Mouse (Mus musculus) ES-Bruce4 (cell line): ENCODE measurements around the gene Rcn3. TPM values are rescaled to one million over a fixed set of nuclear protein-coding genes. Genes with fewer than 3 reads are reported as not detected.

Source experiments
- H3K27ac ChIP-seq: 2 replicates; pipeline ENCODE4 v1.5.1; 2012; ENCODE audit warnings: low read length, inconsistent platforms; ENCODE audit not compliant: insufficient read depth
- H3K27me3 ChIP-seq: 2 replicates; pipeline ENCODE4 v1.6.1; 2012; ENCODE audit warnings: mild to moderate bottlenecking, low read length, inconsistent platforms; ENCODE audit not compliant: control insufficient read depth, poor library complexity, insufficient read depth, severe bottlenecking
- H3K36me3 ChIP-seq: 2 replicates; pipeline ENCODE4 v1.6.1; 2012; ENCODE audit warnings: inconsistent platforms, mild to moderate bottlenecking, low read length, moderate library complexity; ENCODE audit not compliant: control insufficient read depth, poor library complexity, insufficient read depth, severe bottlenecking
- H3K4me1 ChIP-seq: one replicate; pipeline ENCODE4 v1.8.1; 2011; ENCODE audit warnings: low read length; ENCODE audit not compliant: control insufficient read depth, insufficient read depth
- H3K4me3 ChIP-seq: 2 replicates; pipeline ENCODE4 v1.5.1; 2011; ENCODE audit warnings: low read depth, mild to moderate bottlenecking, low read length
- H3K9ac ChIP-seq: 2 replicates; pipeline ENCODE4 v1.6.1; 2012; ENCODE audit warnings: low read depth, mild to moderate bottlenecking, inconsistent platforms; ENCODE audit not compliant: poor library complexity, severe bottlenecking
- H3K9me3 ChIP-seq: replicated peaks from 2 replicates; pipeline ENCODE4 v1.6.1; 2012; ENCODE audit warnings: mild to moderate bottlenecking, low read length, inconsistent platforms; ENCODE audit not compliant: control insufficient read depth, poor library complexity, insufficient read depth, severe bottlenecking
- CTCF ChIP-seq: IDR thresholded peaks from one replicate; pipeline ENCODE4 v1.8.1; 2011; ENCODE audit warnings: low read depth, low read length
- EP300 ChIP-seq: IDR thresholded peaks from 2 replicates; pipeline ENCODE4 v1.6.1; 2011; ENCODE audit warnings: low read depth, low read length; ENCODE audit not compliant: insufficient read depth
- POLR2A ChIP-seq: IDR thresholded peaks from one replicate; pipeline ENCODE4 v1.8.1; 2011; ENCODE audit warnings: low read length; ENCODE audit not compliant: insufficient read depth
- polyA plus RNA-seq: library from polyadenylated mRNA; stranded (reverse); fragments of >200 nt; gene quantifications from 2 replicates; pipeline ENCODE4 v1.2.4, GENCODE M21; 2011; ENCODE audit warnings: low read depth; ENCODE audit not compliant: missing spikeins, insufficient read depth, insufficient read length

Gene Rcn3
- polyA plus RNA-seq, 1 experiment, result 66.7 TPM

- H3K27ac ChIP-seq, result no peak overlapping the region
- no peak overlapping the region for H3K4me3 ChIP-seq
- TF ChIP-seq POLR2A (no peak), EP300 (no peak), CTCF (no peak)
- no peaks in the 10 kb centered on the region for H3K36me3 ChIP-seq
- no peak overlapping the region for H3K9ac ChIP-seq
- H3K4me1 ChIP-seq, result no peaks in the 10 kb centered on the region
- no peaks in the 10 kb centered on the region for H3K9me3 ChIP-seq
- no peaks in the 10 kb centered on the region for H3K27me3 ChIP-seq
These were observed 31.3 kb downstream of the Rcn3 start for GRCm38 (mm10) chr7:45060632-45061122.

- Histone ChIP-seq H3K4me1 (no peaks in the 10 kb centered on the region), H3K36me3 (no peaks in the 10 kb centered on the region), H3K4me3 (no peak overlapping the region), H3K9me3 (no peaks in the 10 kb centered on the region), H3K27me3 (no peaks in the 10 kb centered on the region), H3K27ac (no peak overlapping the region), H3K9ac (no peak overlapping the region)
- no peak for TF ChIP-seq CTCF
- TF ChIP-seq EP300, result no peak
- TF ChIP-seq POLR2A, result no peak
These were observed 33.1 kb downstream of the Rcn3 start for GRCm38 (mm10) chr7:45058607-45059571.

- H3K36me3 ChIP-seq, result no peaks in the 10 kb centered on the region
- no peaks in the 10 kb centered on the region for H3K4me1 ChIP-seq
- TF ChIP-seq POLR2A, result no peak
- no peak for TF ChIP-seq EP300
- no peak for TF ChIP-seq CTCF
- H3K27ac ChIP-seq, result no peak overlapping the region
- H3K9ac ChIP-seq, result no peak overlapping the region
- no peak overlapping the region for H3K4me3 ChIP-seq
- H3K9me3 ChIP-seq, result no peaks in the 10 kb centered on the region
- no peaks in the 10 kb centered on the region for H3K27me3 ChIP-seq
These were observed 35.1 kb downstream of the Rcn3 start for GRCm38 (mm10) chr7:45056972-45057348.

GRCm38 (mm10) chr7:45056329-45056971 lies 35.6 kb downstream of the Rcn3 start:
- Histone ChIP-seq H3K4me3 (no peak overlapping the region), H3K9ac (no peak overlapping the region), H3K36me3 (no peaks in the 10 kb centered on the region), H3K9me3 (no peaks in the 10 kb centered on the region), H3K27me3 (no peaks in the 10 kb centered on the region), H3K27ac (no peak overlapping the region), H3K4me1 (no peaks in the 10 kb centered on the region)
- no peak for TF ChIP-seq POLR2A
- TF ChIP-seq EP300, result no peak
- no peak for TF ChIP-seq CTCF

- Histone ChIP-seq H3K27me3 (no peaks in the 10 kb centered on the region), H3K4me1 (peaks cover 5% of the 10 kb centered on the region), H3K9me3 (no peaks in the 10 kb centered on the region), H3K4me3 (peak overlapping the region; percentile 70), H3K9ac (peak overlapping the region; percentile 96), H3K36me3 (peaks cover 11% of the 10 kb centered on the region; the same call in 1 of the 2 replicates), H3K27ac (peak overlapping the region; percentile 38)
- TF ChIP-seq EP300 (peak; percentile 25; the same call in 1 of the 2 replicates), POLR2A (peak; percentile 92), CTCF (no peak)
These were observed 38.0 kb downstream of the Rcn3 start for GRCm38 (mm10) chr7:45053931-45054510.
